Mouse (Mus musculus): ENCODE results near the gene Smox. TPM values are rescaled to one million over a fixed set of nuclear protein-coding genes. Genes with fewer than 3 reads are reported as not detected.

The Smox gene
- polyA plus RNA-seq, 1 experiment = 49.1 TPM

DNA sequence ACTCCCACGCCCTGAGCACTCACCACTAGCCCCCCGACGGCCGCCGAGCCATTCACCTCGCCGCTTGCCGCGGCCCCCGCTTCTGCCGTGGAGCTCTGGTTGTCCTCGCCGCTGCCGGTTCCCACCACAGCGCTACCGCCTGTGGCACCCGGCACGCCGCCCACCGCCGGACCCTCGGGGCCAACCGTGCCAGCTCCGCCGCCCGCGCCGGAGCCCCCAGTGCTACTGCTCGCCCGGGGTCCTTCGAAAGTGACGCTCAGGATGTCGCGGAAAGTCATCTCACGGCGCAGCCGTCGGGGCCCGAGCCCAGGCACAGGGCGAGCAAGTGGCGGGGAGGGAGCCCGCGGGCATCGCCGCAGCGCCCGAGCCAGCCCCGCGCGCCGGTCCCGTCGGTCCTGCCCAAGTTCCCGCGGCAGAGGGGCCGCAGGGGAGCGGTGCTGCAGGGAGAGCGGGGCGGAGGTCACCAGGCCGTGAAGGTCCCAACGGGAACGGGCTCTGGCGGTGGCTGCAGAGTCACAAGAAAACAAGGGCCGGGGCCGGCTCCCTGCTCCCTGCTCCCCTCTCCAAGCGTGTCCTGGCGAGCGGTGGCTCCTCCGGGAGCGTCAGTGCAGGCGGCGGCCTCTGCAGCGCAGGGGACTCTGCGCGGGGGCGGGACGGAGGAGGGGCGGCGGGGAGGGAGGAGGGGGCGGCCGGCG is 70.7 kb downstream of the Smox start, which contains the start of gene Adra1d:
Gene Adra1d, minus strand, starts transcription at position 393 of the 695 bp plus-strand sequence.
- no peaks in the 10 kb centered on the region for H3K4me1 ChIP-seq (replicated peaks; ENCODE audit: control insufficient read depth, insufficient read depth, low read length)
- 5% methylated on average over 82 of the region's 82 CpGs for WGBS
- H3K27ac ChIP-seq (ENCODE audit: control insufficient read depth, insufficient read depth, low read length) = no peak within 1 kb of the TSS
- H3K36me3 ChIP-seq (ENCODE audit: control insufficient read depth, insufficient read depth, low read length) = no peaks in the 10 kb centered on the region
- no peak within 1 kb of the TSS for H3K4me3 ChIP-seq (ENCODE audit: control insufficient read depth, insufficient read depth, low read length)
- no peak for TF ChIP-seq CTCF (IDR thresholded peaks at IDR 0.05; ENCODE audit: borderline replicate concordance, control insufficient read depth, extremely low read depth, insufficient read depth, low read length, poor library complexity)
- no peak for TF ChIP-seq POLR2A (IDR thresholded peaks at IDR 0.05; ENCODE audit: control insufficient read depth, extremely low read depth, insufficient read depth, low read length, poor library complexity)
- DNase-seq = no peak
- H3K27me3 ChIP-seq (ENCODE audit: control insufficient read depth, insufficient read depth, low read length) = peaks cover 21% of the 10 kb centered on the region

DNA sequence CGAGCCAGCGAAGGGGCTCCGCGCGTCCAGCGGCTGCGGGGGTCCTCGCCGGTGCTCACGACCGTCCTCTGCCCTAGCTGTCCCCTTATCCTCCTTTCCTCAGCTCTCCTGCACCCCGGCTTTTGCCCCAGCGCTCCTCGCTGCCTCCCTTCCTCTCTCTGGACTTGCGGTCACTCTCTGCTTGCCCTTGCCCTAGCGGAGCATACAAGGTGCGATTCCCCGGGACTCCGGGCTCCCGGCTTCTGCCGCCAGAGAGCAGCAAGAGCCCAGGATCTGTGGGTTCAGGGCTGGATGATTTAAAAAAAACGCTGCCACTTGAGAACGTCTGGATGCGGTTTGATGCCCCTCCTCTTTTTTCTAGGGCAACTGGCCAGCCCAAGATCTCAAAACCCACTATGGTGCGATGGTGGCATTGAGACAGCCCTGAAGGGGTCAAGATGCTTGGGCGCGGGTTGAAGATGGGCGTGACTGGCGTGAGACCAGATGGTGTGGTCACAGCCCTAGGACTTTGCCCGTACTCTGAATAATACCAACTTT is 71.4 kb downstream of the Smox start:
- no peaks in the 10 kb centered on the region for H3K4me1 ChIP-seq (replicated peaks; ENCODE audit: control insufficient read depth, insufficient read depth, low read length)
- DNase-seq = no peak
- no peaks in the 10 kb centered on the region for H3K36me3 ChIP-seq (ENCODE audit: control insufficient read depth, insufficient read depth, low read length)
- TF ChIP-seq POLR2A (IDR thresholded peaks at IDR 0.05; ENCODE audit: control insufficient read depth, extremely low read depth, insufficient read depth, low read length, poor library complexity) (no peak), CTCF (IDR thresholded peaks at IDR 0.05; ENCODE audit: borderline replicate concordance, control insufficient read depth, extremely low read depth, insufficient read depth, low read length, poor library complexity) (no peak)
- WGBS = 5% methylated on average over 30 of the region's 30 CpGs
- no peak overlapping the region for H3K4me3 ChIP-seq (ENCODE audit: control insufficient read depth, insufficient read depth, low read length)
- no peak overlapping the region for H3K27ac ChIP-seq (ENCODE audit: control insufficient read depth, insufficient read depth, low read length)
- H3K27me3 ChIP-seq (ENCODE audit: control insufficient read depth, insufficient read depth, low read length) = peaks cover 21% of the 10 kb centered on the region

Other genes with a start within 250 kb of the Smox start
- gene Pank2, start 229.0 kb upstream of the Smox start, polyA plus RNA-seq (2012; rRNA removed) = 25.4 and 27.4 TPM in 2 replicates
- 2.4 and 2.9 TPM in 2 replicates for gene Rnf24, start 138.6 kb upstream of the Smox start, polyA plus RNA-seq (2012; rRNA removed)
- 1.3 and 1.9 TPM in 2 replicates for gene Adra1d, start 70.8 kb downstream of the Smox start, polyA plus RNA-seq (2012; rRNA removed)

All from thymus, adult 2 months (tissue).